Mouse (Mus musculus) kidney, embryonic 14.5 days (tissue): ENCODE results near the gene Nceh1. TPM values are rescaled to one million over a fixed set of nuclear protein-coding genes. Genes with fewer than 3 reads are reported as not detected.

Experiments
- ATAC-seq: fragments of 200-750 bp; cut with Nextera tagmentation; 2 replicates; pipeline ENCODE4 v1.8.0; 2017; ENCODE audit warnings: moderate number of reproducible peaks, mild to moderate bottlenecking, moderate TSS enrichment, moderate library complexity; ENCODE audit not compliant: low FRiP score, low TSS enrichment
- H3K27ac ChIP-seq: fragments of 300-500 bp; sonication (generic); 2 replicates; pipeline ENCODE4 v1.5.1; 2014; ENCODE audit warnings: low read depth, mild to moderate bottlenecking, low read length, moderate library complexity, mixed read lengths
- H3K27me3 ChIP-seq: fragments of 300-500 bp; sonication (generic); 2 replicates; pipeline ENCODE4 v1.6.1; 2014; ENCODE audit warnings: mild to moderate bottlenecking, low read length; ENCODE audit not compliant: control insufficient read depth, insufficient read depth
- H3K36me3 ChIP-seq: fragments of 300-500 bp; sonication (generic); 2 replicates; pipeline ENCODE4 v1.6.1; 2014; ENCODE audit warnings: low read length, mixed read lengths; ENCODE audit not compliant: control insufficient read depth, insufficient read depth
- H3K4me1 ChIP-seq: fragments of 300-500 bp; sonication (generic); 2 replicates; pipeline ENCODE4 v1.6.1; 2014; ENCODE audit warnings: low read length, mixed read lengths; ENCODE audit not compliant: control insufficient read depth, insufficient read depth
- H3K4me2 ChIP-seq: fragments of 300-500 bp; sonication (generic); replicated peaks from 2 replicates; pipeline ENCODE4 v1.6.1; 2014; ENCODE audit warnings: low read depth, mild to moderate bottlenecking, low read length
- H3K4me3 ChIP-seq: fragments of 300-500 bp; sonication (generic); 2 replicates; pipeline ENCODE4 v1.5.1; 2014; ENCODE audit warnings: mild to moderate bottlenecking, low read length
- H3K9ac ChIP-seq: fragments of 300-500 bp; sonication (generic); 2 replicates; pipeline ENCODE4 v1.6.1; 2014; ENCODE audit warnings: low read depth, mild to moderate bottlenecking, low read length, moderate library complexity
- H3K9me3 ChIP-seq: fragments of 300-500 bp; sonication (generic); 2 replicates; pipeline ENCODE4 v1.6.1; 2016; ENCODE audit warnings: low read length; ENCODE audit not compliant: control insufficient read depth
- WGBS: fragments of 180-500 bp; shearing (Covaris S2); extraction: QIAGEN DNeasy Blood & Tissue Kit; methylation state at CpG from one replicate; pipeline ENCODE4 v1.1.7; 2014; 5-methylcytosine and 5-hydroxymethylcytosine counted together
- polyA plus RNA-seq: library from polyadenylated mRNA; unstranded; fragments of >200 nt; fragmentation: Nextera tagmentation; extraction: Ambion mirVana; gene quantifications from 2 replicates; pipeline ENCODE4 v1.2.1, GENCODE M21; 2014

The Nceh1 gene
- polyA plus RNA-seq: 7.8 and 9.3 TPM in 2 replicates

GRCm38 (mm10) chr3:27182733-27183600 is at the start of gene Nceh1:
Nceh1 (plus strand) TSS chr3:27182965.
- H3K27ac ChIP-seq: no peak within 1 kb of the TSS
- peak within 1 kb of the TSS; percentile 98 for H3K4me2 ChIP-seq

GRCm38 (mm10) chr3:27140101-27140500 is 42.7 kb upstream of the Nceh1 start:
- peaks cover 76% of the 10 kb centered on the region for H3K36me3 ChIP-seq
- 89% methylated on average over 8 of the region's 8 CpGs for WGBS
- ATAC-seq: no peak
- H3K4me1 ChIP-seq: no peaks in the 10 kb centered on the region
- H3K27ac ChIP-seq: no peak overlapping the region
- H3K4me3 ChIP-seq: no peak overlapping the region
- H3K27me3 ChIP-seq: no peaks in the 10 kb centered on the region
- H3K9ac ChIP-seq: no peak overlapping the region
- H3K9me3 ChIP-seq: no peaks in the 10 kb centered on the region
- no peak overlapping the region for H3K4me2 ChIP-seq

More at GRCm38 (mm10) chr3:27182733-27183600, at the start of gene Nceh1:
- Histone ChIP-seq H3K36me3 (no peaks in the 10 kb centered on the region), H3K27me3 (no peaks in the 10 kb centered on the region), H3K4me1 (peaks cover 3% of the 10 kb centered on the region; the same call in 1 of the 2 replicates), H3K9me3 (no peaks in the 10 kb centered on the region), H3K4me3 (peak within 1 kb of the TSS; percentile 63), H3K9ac (peak within 1 kb of the TSS; percentile 66)
- under 1% methylated on average over 54 of the region's 54 CpGs for WGBS
- ATAC-seq: peak; percentile 98

DNA sequence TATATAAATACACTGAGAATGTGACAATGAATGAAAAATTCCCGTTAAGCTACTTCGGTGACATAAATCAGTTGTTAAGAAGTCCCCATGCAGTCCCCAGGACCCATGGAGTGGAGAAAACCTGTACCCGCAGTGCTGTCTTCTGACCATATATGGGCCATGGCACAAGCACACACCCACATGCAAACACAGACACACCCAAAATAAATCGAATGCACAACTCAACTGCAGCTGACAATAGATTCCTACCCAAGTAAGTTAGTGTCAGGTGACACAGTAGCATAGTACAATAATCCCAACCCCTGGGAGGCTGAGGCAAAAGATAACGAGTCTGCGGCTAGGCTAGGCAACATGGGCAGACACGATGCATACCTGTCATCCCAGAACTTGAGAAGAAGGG is 39.2 kb upstream of the Nceh1 start:
- 91% methylated on average over 7 of the region's 7 CpGs for WGBS
- H3K4me3 ChIP-seq: no peak overlapping the region

GRCm38 (mm10) chr3:27145733-27146132 is 37.0 kb upstream of the Nceh1 start:
- H3K27me3 ChIP-seq: no peaks in the 10 kb centered on the region
- no peak overlapping the region for H3K27ac ChIP-seq
- no peak for ATAC-seq
- H3K36me3 ChIP-seq: peaks cover 61% of the 10 kb centered on the region
- H3K4me3 ChIP-seq: no peak overlapping the region
- WGBS: 85% methylated on average over 7 of the region's 7 CpGs
- no peak overlapping the region for H3K9ac ChIP-seq
- no peak overlapping the region for H3K4me2 ChIP-seq
- H3K4me1 ChIP-seq: no peaks in the 10 kb centered on the region
- no peaks in the 10 kb centered on the region for H3K9me3 ChIP-seq

More for the DNA sequence above, 39.2 kb upstream of the Nceh1 start:
- no peaks in the 10 kb centered on the region for H3K4me1 ChIP-seq
- no peaks in the 10 kb centered on the region for H3K9me3 ChIP-seq
- H3K9ac ChIP-seq: no peak overlapping the region
- H3K4me2 ChIP-seq: no peak overlapping the region
- no peaks in the 10 kb centered on the region for H3K27me3 ChIP-seq
- peaks cover 68% of the 10 kb centered on the region for H3K36me3 ChIP-seq
- H3K27ac ChIP-seq: no peak overlapping the region
- no peak for ATAC-seq

DNA sequence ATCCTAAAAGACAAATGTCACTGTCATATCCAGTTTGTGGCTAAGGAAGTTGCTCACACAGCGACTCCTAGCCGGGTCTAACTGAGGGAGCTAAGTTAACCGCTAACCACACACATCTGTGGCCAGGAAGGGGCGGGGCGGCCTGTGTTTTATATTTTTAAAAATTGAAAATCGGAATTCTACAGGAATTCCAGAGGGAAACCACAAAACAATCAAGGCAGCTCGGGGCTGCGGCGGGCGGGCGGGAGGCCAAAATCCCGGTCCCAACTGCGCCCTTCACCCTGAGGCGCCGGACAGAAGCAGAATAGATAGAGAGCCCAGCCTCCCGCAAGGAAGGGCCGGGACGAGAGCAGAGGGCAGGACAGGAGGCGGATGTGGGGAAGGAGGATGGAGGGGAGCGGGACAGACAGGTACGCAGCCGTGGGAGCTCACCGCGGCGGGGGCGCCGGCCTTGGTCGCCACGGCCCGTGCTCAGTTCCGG is 29.5 kb upstream of the Nceh1 start:
- H3K4me3 ChIP-seq: peak overlapping the region; percentile 93
- 1% methylated on average over 26 of the region's 31 CpGs for WGBS
- H3K27ac ChIP-seq: peak overlapping the region; percentile 86
- peak overlapping the region; percentile 62 for H3K4me2 ChIP-seq
- peaks cover 13% of the 10 kb centered on the region; the same call in 1 of the 2 replicates for H3K36me3 ChIP-seq
- peak overlapping the region; percentile 89 for H3K9ac ChIP-seq
- peak; percentile 68 for ATAC-seq
- no peaks in the 10 kb centered on the region for H3K9me3 ChIP-seq
- H3K27me3 ChIP-seq: no peaks in the 10 kb centered on the region
- peaks cover 15% of the 10 kb centered on the region for H3K4me1 ChIP-seq

- peak within 1 kb of the TSS; percentile 89 for H3K9ac ChIP-seq
- no peaks in the 10 kb centered on the region for H3K9me3 ChIP-seq
- peak within 1 kb of the TSS; percentile 93 for H3K4me3 ChIP-seq
- under 1% methylated on average over 36 of the region's 37 CpGs for WGBS
- peak; percentile 99 for ATAC-seq
- H3K4me2 ChIP-seq: peak within 1 kb of the TSS; percentile 62
- H3K4me1 ChIP-seq: peaks cover 15% of the 10 kb centered on the region
- H3K27ac ChIP-seq: peak within 1 kb of the TSS; percentile 86
- H3K27me3 ChIP-seq: no peaks in the 10 kb centered on the region
- peaks cover 8% of the 10 kb centered on the region; the same call in 1 of the 2 replicates for H3K36me3 ChIP-seq
Observed at GRCm38 (mm10) chr3:27153701-27154209, 29.0 kb upstream of the Nceh1 start, which contains the start of gene Ect2. Ect2 (minus strand) TSS chr3:27153878.

DNA sequence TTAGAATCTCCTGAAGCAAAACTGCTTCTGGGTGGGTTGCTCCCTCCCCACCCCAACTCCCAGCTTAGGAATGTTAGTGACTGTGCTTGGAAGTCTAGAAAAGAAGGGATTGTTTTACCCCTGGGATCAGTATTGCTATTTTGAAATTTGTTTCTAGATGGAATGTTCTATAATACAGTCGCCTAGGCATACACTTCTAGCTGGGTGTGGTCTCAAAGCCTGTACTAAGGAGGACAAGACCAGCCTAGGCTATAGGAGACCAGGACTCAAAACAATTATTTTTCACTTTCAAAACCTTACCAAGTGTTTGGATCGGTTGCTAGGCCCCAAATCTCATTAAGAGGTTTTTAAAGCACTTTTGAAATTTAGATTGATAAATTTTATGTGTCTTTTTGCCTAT is 28.5 kb upstream of the Nceh1 start:
- Histone ChIP-seq H3K9me3 (no peaks in the 10 kb centered on the region), H3K27me3 (no peaks in the 10 kb centered on the region), H3K9ac (no peak overlapping the region), H3K4me1 (peaks cover 15% of the 10 kb centered on the region), H3K4me3 (peak overlapping the region; percentile 93), H3K4me2 (peak overlapping the region; percentile 25; the same call in 1 of the 2 replicates), H3K36me3 (peaks cover 8% of the 10 kb centered on the region; the same call in 1 of the 2 replicates), H3K27ac (peak overlapping the region; percentile 33; the same call in 1 of the 2 replicates)
- ATAC-seq: peak; percentile 20; the same call in 1 of the 2 replicates
- 59% methylated on average over 2 of the region's 2 CpGs for WGBS

- Histone ChIP-seq H3K27ac (peak overlapping the region; percentile 33), H3K4me1 (peaks cover 15% of the 10 kb centered on the region), H3K4me3 (no peak overlapping the region), H3K9me3 (no peaks in the 10 kb centered on the region), H3K9ac (no peak overlapping the region), H3K36me3 (no peaks in the 10 kb centered on the region), H3K4me2 (no peak overlapping the region), H3K27me3 (no peaks in the 10 kb centered on the region)
- ATAC-seq: no peak
- WGBS: 22% methylated on average over 6 of the region's 6 CpGs
Observed at GRCm38 (mm10) chr3:27155051-27155855, 27.5 kb upstream of the Nceh1 start.
